Mouse (Mus musculus): ENCODE results near the gene Zbtb16. TPM values are rescaled to one million over a fixed set of nuclear protein-coding genes. Genes with fewer than 3 reads are reported as not detected.

Gene Zbtb16
- polyA plus RNA-seq, 1 experiment from 2014 or later: 7.7 TPM

DNA sequence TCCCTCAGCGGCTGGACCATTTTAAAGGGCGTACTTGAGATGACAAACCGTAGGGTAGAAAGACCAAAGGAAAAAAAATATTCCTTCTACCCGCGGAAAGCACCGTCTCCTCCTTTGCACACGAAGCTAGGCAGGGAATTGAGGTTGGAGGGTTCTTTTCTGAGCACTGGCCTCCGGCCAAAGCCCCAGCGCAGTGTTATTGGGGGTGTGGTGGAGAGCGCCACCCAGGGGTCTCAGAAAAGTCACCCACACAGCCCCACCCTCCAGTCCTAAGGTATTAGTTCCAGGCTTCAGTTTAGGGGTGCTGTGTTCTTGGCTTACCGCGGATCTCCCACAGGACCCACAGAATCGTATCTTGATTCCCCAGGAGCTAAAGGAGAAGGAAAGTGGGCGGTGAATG lies 1.2 kb upstream of the Zbtb16 start:
- no peak for ATAC-seq (ENCODE audit: low FRiP score, low read depth)
- no peak overlapping the region for H3K9ac ChIP-seq

GRCm38 (mm10) chr9:48836566-48836930 lies 526 bp upstream of the Zbtb16 start:
- Histone ChIP-seq H3K27ac (no peak overlapping the region), H3K36me3 (peaks cover 4% of the 10 kb centered on the region; the same call in 1 of the 2 replicates), H3K27me3 (replicated peaks) (peaks cover 39% of the 10 kb centered on the region), H3K4me2 (replicated peaks) (peak overlapping the region; percentile 97), H3K9me3 (no peaks in the 10 kb centered on the region), H3K4me1 (peaks cover 35% of the 10 kb centered on the region), H3K4me3 (peak overlapping the region; percentile 69), H3K9ac (peak overlapping the region; percentile 75)
- WGBS: under 1% methylated on average over 12 of the region's 12 CpGs
- ATAC-seq (ENCODE audit: low FRiP score, low read depth): no peak

More for the DNA sequence above, 1.2 kb upstream of the Zbtb16 start:
- Histone ChIP-seq H3K27me3 (replicated peaks) (peaks cover 36% of the 10 kb centered on the region), H3K9me3 (no peaks in the 10 kb centered on the region), H3K27ac (no peak overlapping the region), H3K4me1 (peaks cover 35% of the 10 kb centered on the region), H3K4me3 (no peak overlapping the region), H3K36me3 (no peaks in the 10 kb centered on the region), H3K4me2 (replicated peaks) (peak overlapping the region; percentile 97)
- 3% methylated on average over 14 of the region's 14 CpGs for WGBS

GRCm38 (mm10) chr9:48834541-48835411 lies 1.2 kb downstream of the Zbtb16 start:
- under 1% methylated on average over 65 of the region's 65 CpGs for WGBS
- Histone ChIP-seq H3K4me1 (peaks cover 35% of the 10 kb centered on the region), H3K27me3 (replicated peaks) (peaks cover 40% of the 10 kb centered on the region), H3K9ac (peak overlapping the region; percentile 75), H3K27ac (no peak overlapping the region), H3K9me3 (no peaks in the 10 kb centered on the region), H3K4me2 (replicated peaks) (peak overlapping the region; percentile 97), H3K4me3 (peak overlapping the region; percentile 69), H3K36me3 (peaks cover 4% of the 10 kb centered on the region; the same call in 1 of the 2 replicates)
- ATAC-seq (ENCODE audit: low FRiP score, low read depth): 0 out of 2 replicates have a peak, but pooled peaks have one; percentile 18

- 23% methylated on average over 4 of the region's 4 CpGs for WGBS
- H3K4me3 ChIP-seq: peak overlapping the region; percentile 69
- peaks cover 40% of the 10 kb centered on the region for H3K27me3 ChIP-seq (replicated peaks)
- H3K4me2 ChIP-seq (replicated peaks): peak overlapping the region; percentile 97
- H3K9ac ChIP-seq: 0 out of 2 replicates have a peak overlapping the region, but pooled peaks have one; percentile 75
- ATAC-seq (ENCODE audit: low FRiP score, low read depth): no peak
- H3K27ac ChIP-seq: no peak overlapping the region
- H3K9me3 ChIP-seq: no peaks in the 10 kb centered on the region
- peaks cover 4% of the 10 kb centered on the region; the same call in 1 of the 2 replicates for H3K36me3 ChIP-seq
- H3K4me1 ChIP-seq: peaks cover 35% of the 10 kb centered on the region
Observed at GRCm38 (mm10) chr9:48834006-48834405, 2.0 kb downstream of the Zbtb16 start.

DNA sequence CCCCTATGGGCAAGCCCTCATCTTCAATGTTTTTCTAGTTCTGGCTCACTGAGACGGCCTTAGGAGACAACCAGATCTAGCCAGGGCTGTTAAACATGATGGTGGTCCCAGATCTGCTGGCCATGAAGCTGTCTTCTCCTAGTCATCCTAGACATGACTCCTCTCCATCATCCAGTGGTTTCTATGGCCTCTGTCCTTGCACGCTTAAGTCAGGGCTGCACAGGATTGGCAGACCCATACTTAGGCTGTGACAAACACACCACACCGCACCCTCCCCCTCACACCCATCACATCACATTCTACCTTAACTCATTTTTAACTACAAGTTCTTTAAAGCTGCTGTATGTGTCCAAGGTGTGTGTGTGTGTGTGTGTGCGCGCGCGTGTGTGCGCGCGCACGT lies 2.5 kb downstream of the Zbtb16 start:
- no peak overlapping the region for H3K9ac ChIP-seq
- ATAC-seq (ENCODE audit: low FRiP score, low read depth): no peak
- WGBS: 91% methylated on average over 11 of the region's 11 CpGs
- H3K4me3 ChIP-seq: peak overlapping the region; percentile 69; the same call in 1 of the 2 replicates
- peak overlapping the region; percentile 97 for H3K4me2 ChIP-seq (replicated peaks)
- H3K27ac ChIP-seq: no peak overlapping the region
- peaks cover 35% of the 10 kb centered on the region for H3K4me1 ChIP-seq
- H3K27me3 ChIP-seq (replicated peaks): peaks cover 40% of the 10 kb centered on the region
- H3K9me3 ChIP-seq: no peaks in the 10 kb centered on the region
- peaks cover 4% of the 10 kb centered on the region; the same call in 1 of the 2 replicates for H3K36me3 ChIP-seq

DNA sequence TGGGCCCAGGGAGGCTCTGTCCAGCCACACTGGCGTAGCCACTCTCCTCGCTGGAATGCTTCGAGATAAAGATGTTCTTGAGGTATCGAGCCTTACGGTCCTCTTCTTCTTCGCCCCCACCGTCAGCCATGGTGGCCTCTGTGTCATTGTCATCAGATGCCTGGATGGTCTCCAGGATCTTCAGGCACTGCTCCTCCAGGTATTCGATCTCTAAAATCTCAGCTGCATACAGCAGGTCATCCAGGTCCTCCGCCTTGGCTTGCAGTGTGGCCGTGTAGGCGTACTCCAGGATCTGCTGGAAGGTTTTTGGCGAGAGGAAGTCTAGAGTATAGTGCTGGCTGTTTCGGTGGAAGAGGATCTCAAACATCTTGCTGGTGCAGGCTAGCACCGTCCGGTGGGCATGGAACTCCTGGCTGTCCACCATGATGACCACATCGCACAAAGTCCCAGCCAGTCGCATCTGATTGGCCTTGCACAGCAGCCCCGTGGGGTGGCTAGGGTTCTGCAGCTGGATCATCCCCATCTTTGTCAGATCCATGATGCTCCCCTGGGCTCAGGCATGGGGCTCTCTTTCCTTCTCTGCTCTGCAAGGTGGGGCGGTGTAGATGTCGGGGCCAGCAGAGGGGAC lies 3.4 kb downstream of the Zbtb16 start:
- Histone ChIP-seq H3K9me3 (no peaks in the 10 kb centered on the region), H3K4me3 (no peak overlapping the region), H3K9ac (no peak overlapping the region), H3K36me3 (peaks cover 4% of the 10 kb centered on the region; the same call in 1 of the 2 replicates), H3K4me2 (replicated peaks) (no peak overlapping the region), H3K4me1 (peaks cover 26% of the 10 kb centered on the region), H3K27me3 (replicated peaks) (peaks cover 35% of the 10 kb centered on the region), H3K27ac (no peak overlapping the region)
- WGBS: 91% methylated on average over 20 of the region's 20 CpGs
- ATAC-seq (ENCODE audit: low FRiP score, low read depth): no peak

- Histone ChIP-seq H3K9me3 (no peaks in the 10 kb centered on the region), H3K4me2 (replicated peaks) (peak overlapping the region; percentile 7), H3K36me3 (peaks cover 4% of the 10 kb centered on the region; the same call in 1 of the 2 replicates), H3K27me3 (replicated peaks) (peaks cover 32% of the 10 kb centered on the region), H3K4me3 (no peak overlapping the region), H3K27ac (no peak overlapping the region), H3K9ac (no peak overlapping the region), H3K4me1 (peaks cover 19% of the 10 kb centered on the region)
- ATAC-seq (ENCODE audit: low FRiP score, low read depth): no peak
- WGBS: 82% methylated on average over 23 of the region's 23 CpGs
Observed at GRCm38 (mm10) chr9:48831560-48832460, 4.2 kb downstream of the Zbtb16 start.

- Histone ChIP-seq H3K27ac (no peak overlapping the region), H3K4me2 (replicated peaks) (no peak overlapping the region), H3K36me3 (peaks cover 4% of the 10 kb centered on the region; the same call in 1 of the 2 replicates), H3K4me1 (peaks cover 5% of the 10 kb centered on the region), H3K27me3 (replicated peaks) (peaks cover 20% of the 10 kb centered on the region), H3K9me3 (no peaks in the 10 kb centered on the region), H3K4me3 (no peak overlapping the region), H3K9ac (no peak overlapping the region)
- 89% methylated on average over 7 of the region's 7 CpGs for WGBS
- ATAC-seq (ENCODE audit: low FRiP score, low read depth): no peak
Observed at GRCm38 (mm10) chr9:48828839-48829238, 7.2 kb downstream of the Zbtb16 start.

DNA sequence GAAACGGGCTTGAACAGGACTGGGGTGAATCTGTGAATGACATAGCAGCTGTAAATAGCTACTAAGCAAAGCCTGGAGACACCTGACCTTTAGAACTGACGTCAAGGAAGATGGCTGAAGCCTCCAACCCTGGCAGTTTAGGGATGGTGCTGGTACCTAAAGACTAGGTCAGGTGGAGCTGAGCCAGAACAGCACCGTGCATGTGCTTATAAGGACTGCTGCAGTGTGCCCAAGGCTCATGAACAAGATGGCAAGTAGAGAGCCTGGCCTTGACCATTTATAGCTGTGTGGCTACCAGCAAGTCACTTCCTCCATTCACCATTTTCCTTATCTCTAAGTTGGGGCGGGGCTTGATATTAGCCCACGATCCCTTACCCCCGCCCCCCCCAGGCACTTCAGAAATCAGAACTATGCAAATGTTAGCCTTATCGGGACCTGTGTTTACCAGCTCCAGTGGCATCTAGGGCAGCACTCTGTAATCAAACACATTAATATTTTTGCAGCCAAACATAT lies 9.6 kb downstream of the Zbtb16 start:
- 88% methylated on average over 7 of the region's 7 CpGs for WGBS
- no peak for ATAC-seq (ENCODE audit: low FRiP score, low read depth)
- peaks cover 20% of the 10 kb centered on the region for H3K4me1 ChIP-seq
- H3K4me2 ChIP-seq (replicated peaks): no peak overlapping the region
- H3K9me3 ChIP-seq: no peaks in the 10 kb centered on the region
- no peak overlapping the region for H3K4me3 ChIP-seq
- H3K36me3 ChIP-seq: no peaks in the 10 kb centered on the region
- no peaks in the 10 kb centered on the region for H3K27me3 ChIP-seq (replicated peaks)
- no peak overlapping the region for H3K27ac ChIP-seq
- no peak overlapping the region for H3K9ac ChIP-seq

DNA sequence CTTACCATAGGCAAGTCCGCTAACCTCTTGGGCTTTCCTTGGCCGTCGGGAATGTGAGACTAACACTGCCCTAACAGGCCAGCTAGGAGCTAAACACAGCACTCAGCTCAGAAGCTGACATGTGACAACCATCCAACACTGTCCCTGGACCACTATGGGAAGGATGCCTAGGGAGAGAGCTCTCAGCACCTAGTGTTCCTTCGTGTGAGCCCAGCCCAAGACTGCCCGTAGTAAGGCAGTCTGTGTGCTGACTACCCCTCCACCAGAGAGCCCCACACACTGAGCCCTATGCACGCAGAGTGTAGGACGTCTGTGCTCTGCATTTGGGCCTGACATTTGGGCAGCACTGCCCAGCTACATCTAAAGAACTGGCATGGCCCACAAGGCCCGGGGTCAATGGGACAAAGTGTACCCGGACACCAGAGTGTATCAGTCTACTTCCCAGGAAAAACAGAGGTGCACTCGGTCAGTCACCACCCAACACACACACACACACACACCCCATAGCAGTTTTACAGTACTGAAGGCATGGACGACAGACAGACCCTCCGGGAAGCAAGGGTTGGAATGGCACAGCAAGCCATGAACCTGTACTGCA lies 11.4 kb downstream of the Zbtb16 start:
- peaks cover 31% of the 10 kb centered on the region for H3K4me1 ChIP-seq
- WGBS: 67% methylated on average over 12 of the region's 12 CpGs
- no peak overlapping the region for H3K4me3 ChIP-seq
- H3K9ac ChIP-seq: no peak overlapping the region
- H3K4me2 ChIP-seq (replicated peaks): no peak overlapping the region
- H3K27ac ChIP-seq: no peak overlapping the region
- H3K9me3 ChIP-seq: no peaks in the 10 kb centered on the region
- no peak for ATAC-seq (ENCODE audit: low FRiP score, low read depth)
- no peaks in the 10 kb centered on the region for H3K36me3 ChIP-seq
- no peaks in the 10 kb centered on the region for H3K27me3 ChIP-seq (replicated peaks)

GRCm38 (mm10) chr9:48823851-48824250 lies 12.2 kb downstream of the Zbtb16 start:
- Histone ChIP-seq H3K4me1 (peaks cover 31% of the 10 kb centered on the region), H3K36me3 (no peaks in the 10 kb centered on the region), H3K27me3 (replicated peaks) (no peaks in the 10 kb centered on the region), H3K27ac (no peak overlapping the region), H3K4me2 (replicated peaks) (no peak overlapping the region), H3K9me3 (no peaks in the 10 kb centered on the region), H3K4me3 (no peak overlapping the region), H3K9ac (no peak overlapping the region)
- WGBS: 51% methylated on average over 6 of the region's 6 CpGs
- no peak for ATAC-seq (ENCODE audit: low FRiP score, low read depth)
